Mouse (Mus musculus) testis, adult 2 months (tissue): ENCODE results near the gene Arid1a.

ENCODE experiments used
- CTCF ChIP-seq: fragments of 200-500 bp; IDR thresholded peaks from 2 replicates; pipeline ENCODE4 v1.5.1; 2012; ENCODE audit warnings: low read depth, mild to moderate bottlenecking, inconsistent platforms, low read length, moderate library complexity; ENCODE audit not compliant: control insufficient read depth, insufficient read depth, insufficient replicate concordance
- POLR2A ChIP-seq: fragments of 200-500 bp; IDR thresholded peaks from 2 replicates; pipeline ENCODE4 v1.6.1; 2012; ENCODE audit warnings: low read depth, mild to moderate bottlenecking, inconsistent platforms, low read length, moderate library complexity; ENCODE audit not compliant: control insufficient read depth

DNA sequence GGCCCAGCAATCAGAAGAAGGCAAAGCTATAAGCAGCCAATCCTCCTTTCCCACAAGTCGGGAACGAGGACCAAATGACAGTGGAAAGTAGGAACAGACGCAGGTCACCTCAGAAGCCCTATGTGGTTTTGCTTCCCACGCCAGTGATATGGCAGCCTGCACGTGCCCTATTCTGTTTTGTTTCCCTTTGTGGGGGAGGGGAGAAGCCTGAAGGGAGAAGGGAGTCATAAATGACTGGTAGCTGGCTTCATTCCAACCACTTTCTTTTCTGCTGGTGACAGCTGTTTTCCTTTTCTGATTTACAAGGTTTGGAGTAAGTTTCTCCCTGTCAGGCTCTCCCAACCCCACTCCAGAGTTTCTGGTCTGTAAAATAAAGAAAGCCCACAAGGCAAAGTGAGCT is 66.3 kb downstream of the Arid1a start:
- TF ChIP-seq CTCF = no peak
- TF ChIP-seq POLR2A = no peak
